Mouse (Mus musculus) forebrain, embryonic 11.5 days (tissue): ENCODE results near the gene Prrx2. TPM values are rescaled to one million over a fixed set of nuclear protein-coding genes. Genes with fewer than 3 reads are reported as not detected.
A peak's percentile ranks its signal among the peaks of the same experiment; 100 is the strongest.

Source experiments
- ATAC-seq: fragments of 200-750 bp; cut with Nextera tagmentation; replicated peaks from 2 replicates; pipeline ENCODE4 v1.8.0; 2017; ENCODE audit warnings: moderate TSS enrichment; ENCODE audit not compliant: low FRiP score
- DNase-seq: peaks from one replicate; pipeline ENCODE4 v3.0.0-alpha.2; 2017; ENCODE audit warnings: low spot score
- H3K27ac ChIP-seq: fragments of 300-500 bp; sonication (generic); 2 replicates; pipeline ENCODE4 v1.5.1; 2014; ENCODE audit warnings: low read depth, low read length
- H3K27me3 ChIP-seq: fragments of 300-500 bp; sonication (generic); 2 replicates; pipeline ENCODE4 v1.6.1; 2014; ENCODE audit warnings: mild to moderate bottlenecking, low read length, mixed read lengths; ENCODE audit not compliant: control insufficient read depth, insufficient read depth
- H3K36me3 ChIP-seq: fragments of 300-500 bp; sonication (generic); 2 replicates; pipeline ENCODE4 v1.6.1; 2014; ENCODE audit warnings: mild to moderate bottlenecking, low read length, moderate library complexity, mixed read lengths; ENCODE audit not compliant: control insufficient read depth, insufficient read depth
- H3K4me1 ChIP-seq: fragments of 300-500 bp; sonication (generic); replicated peaks from 2 replicates; pipeline ENCODE4 v1.6.1; 2014; ENCODE audit warnings: low read length, mixed read lengths; ENCODE audit not compliant: control insufficient read depth, insufficient read depth
- H3K4me2 ChIP-seq: fragments of 300-500 bp; sonication (generic); 2 replicates; pipeline ENCODE4 v1.6.1; 2014; ENCODE audit warnings: low read depth, mild to moderate bottlenecking, low read length, moderate library complexity, mixed read lengths; ENCODE audit not compliant: severe bottlenecking
- H3K4me3 ChIP-seq: fragments of 300-500 bp; sonication (generic); 2 replicates; pipeline ENCODE4 v1.5.1; 2014; ENCODE audit warnings: low read depth, low read length
- H3K9ac ChIP-seq: fragments of 300-500 bp; sonication (generic); 2 replicates; pipeline ENCODE4 v1.6.1; 2014; ENCODE audit warnings: low read length
- H3K9me3 ChIP-seq: fragments of 300-500 bp; sonication (generic); 2 replicates; pipeline ENCODE4 v1.6.1; 2016; ENCODE audit warnings: low read length, mixed read lengths; ENCODE audit not compliant: control insufficient read depth
- WGBS: fragments of 180-500 bp; shearing (Covaris S2); extraction: QIAGEN DNeasy Blood & Tissue Kit; methylation state at CpG from one replicate; pipeline ENCODE4 v1.1.7; 2014; 5-methylcytosine and 5-hydroxymethylcytosine counted together
- polyA plus RNA-seq: library from polyadenylated mRNA; unstranded; fragments of >200 nt; fragmentation: Nextera tagmentation; extraction: Ambion mirVana; gene quantifications from 2 replicates; pipeline ENCODE4 v1.2.1, GENCODE M21; 2014

Prrx2 gene
- polyA plus RNA-seq, result 30.8 and 33.6 TPM in 2 replicates

GRCm38 (mm10) chr2:30834373-30835022, at the start of gene Prrx2:
TSS of gene Prrx2 (plus strand) at chr2:30834972.
- 63% methylated on average over 9 of the region's 10 CpGs for WGBS
- ATAC-seq (no peak), DNase-seq (no peak)
- H3K27ac ChIP-seq, result peak within 1 kb of the TSS; percentile 70
- no peak within 1 kb of the TSS for H3K4me3 ChIP-seq
- H3K36me3 ChIP-seq, result no peaks in the 10 kb centered on the region
- H3K4me2 ChIP-seq, result no peak within 1 kb of the TSS
- H3K4me1 ChIP-seq, result peaks cover 7% of the 10 kb centered on the region
- no peaks in the 10 kb centered on the region for H3K9me3 ChIP-seq
- no peak within 1 kb of the TSS for H3K9ac ChIP-seq
- H3K27me3 ChIP-seq, result no peaks in the 10 kb centered on the region

- Histone ChIP-seq H3K4me1 (peaks cover 23% of the 10 kb centered on the region), H3K36me3 (no peaks in the 10 kb centered on the region), H3K27me3 (no peaks in the 10 kb centered on the region), H3K4me2 (0 out of 2 replicates have a peak overlapping the region, but pooled peaks have one; percentile 5), H3K27ac (peak overlapping the region; percentile 59), H3K9me3 (no peaks in the 10 kb centered on the region), H3K9ac (peak overlapping the region; percentile 35), H3K4me3 (no peak overlapping the region)
- no peak for ATAC-seq
- no peak for DNase-seq
- WGBS, result 60% methylated on average over 4 of the region's 4 CpGs
Observed at GRCm38 (mm10) chr2:30787466-30787865, 47.3 kb upstream of the Prrx2 start.

GRCm38 (mm10) chr2:30792061-30792460, 42.7 kb upstream of the Prrx2 start:
- WGBS, result 89% methylated on average over 7 of the region's 7 CpGs
- Histone ChIP-seq H3K9me3 (no peaks in the 10 kb centered on the region), H3K9ac (no peak overlapping the region), H3K4me2 (no peak overlapping the region), H3K36me3 (no peaks in the 10 kb centered on the region), H3K4me3 (no peak overlapping the region), H3K4me1 (peaks cover 18% of the 10 kb centered on the region), H3K27me3 (no peaks in the 10 kb centered on the region), H3K27ac (no peak overlapping the region)
- no peak for ATAC-seq
- no peak for DNase-seq

GRCm38 (mm10) chr2:30794179-30795108, 40.3 kb upstream of the Prrx2 start:
- WGBS, result 6% methylated on average over 48 of the region's 48 CpGs
- Histone ChIP-seq H3K4me1 (peaks cover 15% of the 10 kb centered on the region), H3K27me3 (no peaks in the 10 kb centered on the region), H3K9ac (peak overlapping the region; percentile 68), H3K4me2 (peak overlapping the region; percentile 67), H3K9me3 (no peaks in the 10 kb centered on the region), H3K27ac (peak overlapping the region; percentile 71), H3K4me3 (peak overlapping the region; percentile 32), H3K36me3 (no peaks in the 10 kb centered on the region)
- DNase-seq (peak; percentile 98), ATAC-seq (peak; percentile 76)

GRCm38 (mm10) chr2:30795271-30795888, 39.4 kb upstream of the Prrx2 start:
- peak overlapping the region; percentile 67; the same call in 1 of the 2 replicates for H3K4me2 ChIP-seq
- ATAC-seq (no peak), DNase-seq (no peak)
- peak overlapping the region; percentile 32; the same call in 1 of the 2 replicates for H3K4me3 ChIP-seq
- no peaks in the 10 kb centered on the region for H3K9me3 ChIP-seq
- H3K27me3 ChIP-seq, result peaks cover 2% of the 10 kb centered on the region; the same call in 1 of the 2 replicates
- H3K36me3 ChIP-seq, result no peaks in the 10 kb centered on the region
- no peak overlapping the region for H3K27ac ChIP-seq
- peak overlapping the region; percentile 68; the same call in 1 of the 2 replicates for H3K9ac ChIP-seq
- WGBS, result 62% methylated on average over 7 of the region's 7 CpGs
- peaks cover 15% of the 10 kb centered on the region for H3K4me1 ChIP-seq

GRCm38 (mm10) chr2:30795889-30796275, 38.9 kb upstream of the Prrx2 start:
- Histone ChIP-seq H3K4me3 (0 out of 2 replicates have a peak overlapping the region, but pooled peaks have one; percentile 2), H3K4me1 (peaks cover 15% of the 10 kb centered on the region), H3K4me2 (peak overlapping the region; percentile 48), H3K36me3 (no peaks in the 10 kb centered on the region), H3K27ac (peak overlapping the region; percentile 46; the same call in 1 of the 2 replicates), H3K9ac (peak overlapping the region; percentile 42; the same call in 1 of the 2 replicates), H3K27me3 (peaks cover 7% of the 10 kb centered on the region), H3K9me3 (no peaks in the 10 kb centered on the region)
- WGBS, result 52% methylated on average over 5 of the region's 5 CpGs
- DNase-seq (no peak), ATAC-seq (peak; percentile 11; the same call in 1 of the 2 replicates)

- DNase-seq, result peak; percentile 90
Observed at GRCm38 (mm10) chr2:30796382-30796781, 38.4 kb upstream of the Prrx2 start.

GRCm38 (mm10) chr2:30799456-30799855, 35.3 kb upstream of the Prrx2 start:
- Histone ChIP-seq H3K9me3 (no peaks in the 10 kb centered on the region), H3K9ac (no peak overlapping the region), H3K4me2 (no peak overlapping the region), H3K4me3 (no peak overlapping the region), H3K27ac (no peak overlapping the region), H3K4me1 (peaks cover 17% of the 10 kb centered on the region; the same call in 1 of the 2 replicates), H3K36me3 (no peaks in the 10 kb centered on the region), H3K27me3 (peaks cover 17% of the 10 kb centered on the region)
- ATAC-seq (no peak), DNase-seq (no peak)
- WGBS, result 77% methylated on average over 3 of the region's 3 CpGs

More at GRCm38 (mm10) chr2:30796382-30796781, 38.4 kb upstream of the Prrx2 start:
- Histone ChIP-seq H3K27me3 (peaks cover 10% of the 10 kb centered on the region), H3K4me1 (peaks cover 15% of the 10 kb centered on the region), H3K4me3 (0 out of 2 replicates have a peak overlapping the region, but pooled peaks have one; percentile 2), H3K27ac (peak overlapping the region; percentile 46; the same call in 1 of the 2 replicates), H3K36me3 (no peaks in the 10 kb centered on the region), H3K9ac (peak overlapping the region; percentile 32; the same call in 1 of the 2 replicates), H3K9me3 (no peaks in the 10 kb centered on the region), H3K4me2 (peak overlapping the region; percentile 48)
- peak; percentile 75 for ATAC-seq
- WGBS, result 6% methylated on average over 11 of the region's 11 CpGs
